Mouse (Mus musculus): Measurements from ENCODE around the gene 1110002E22Rik. TPM values are rescaled to one million over a fixed set of nuclear protein-coding genes. Genes with fewer than 3 reads are reported as not detected.

1110002E22Rik gene
- polyA plus RNA-seq, 1 experiment from 2014 or later, result 0.08 TPM

DNA sequence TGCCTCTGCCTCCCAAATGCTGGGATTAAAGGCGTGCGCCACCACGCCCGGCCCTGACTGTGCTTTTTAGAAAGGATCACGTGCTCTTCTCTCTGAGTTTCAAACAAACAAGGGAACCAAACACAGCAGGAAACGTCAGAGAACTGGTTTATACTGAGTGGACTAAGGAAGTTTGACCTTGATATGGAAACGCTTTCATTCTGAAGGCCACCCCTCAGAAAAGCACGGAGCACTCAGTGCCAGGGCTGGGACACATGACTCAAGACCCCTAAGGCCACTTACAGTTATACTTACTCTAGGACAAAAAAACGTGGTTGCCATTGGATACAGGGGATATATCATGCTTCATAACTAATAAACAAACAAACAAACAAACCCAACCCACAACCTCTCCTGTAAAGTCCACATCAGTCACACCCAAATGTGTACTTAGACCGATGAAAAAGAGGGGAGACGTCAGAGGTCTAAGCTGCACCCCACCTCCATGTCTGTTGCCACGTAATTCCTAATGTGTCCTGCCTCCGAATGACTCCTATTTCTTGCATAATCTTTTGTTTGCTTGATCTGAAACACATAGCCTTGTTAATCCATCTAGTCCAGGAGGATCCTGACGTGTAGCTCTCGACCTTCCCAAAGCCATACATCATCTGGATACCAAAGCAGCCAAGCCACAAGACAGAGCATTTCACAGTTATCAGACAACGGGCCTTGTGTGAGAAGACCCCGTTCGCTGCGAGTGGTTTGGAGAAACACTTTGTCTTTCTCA lies 31.6 kb downstream of the 1110002E22Rik start:
- Histone ChIP-seq H3K27ac (no peak overlapping the region), H3K9me3 (no peaks in the 10 kb centered on the region), H3K9ac (no peak overlapping the region), H3K36me3 (replicated peaks) (no peaks in the 10 kb centered on the region), H3K4me1 (0 out of 2 replicates have a peak, but pooled peaks cover 6% of the 10 kb centered on the region), H3K4me2 (no peak overlapping the region), H3K27me3 (no peaks in the 10 kb centered on the region), H3K4me3 (replicated peaks) (no peak overlapping the region)
- ATAC-seq (ENCODE audit: low FRiP score), result no peak
- WGBS, result 88% methylated on average over 19 of the region's 19 CpGs

DNA sequence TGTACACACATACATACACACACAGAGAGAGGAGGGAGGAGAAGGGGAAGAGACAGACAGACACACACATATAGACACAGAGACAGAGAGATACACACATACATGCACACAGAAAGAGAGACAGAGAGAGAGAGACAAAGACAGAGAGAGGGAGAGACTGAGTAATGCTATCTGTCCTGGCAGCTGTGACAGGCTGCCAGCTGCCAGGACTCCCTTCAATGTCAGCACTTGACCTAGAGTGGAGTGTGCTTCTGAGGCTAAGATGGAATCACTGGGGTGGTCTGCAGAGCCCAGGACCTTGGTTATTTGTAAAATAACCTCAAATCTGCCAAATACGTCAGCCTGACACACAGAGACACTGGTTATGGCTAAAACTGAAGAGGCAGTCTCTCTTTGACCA lies 32.9 kb downstream of the 1110002E22Rik start:
- no peak overlapping the region for H3K4me2 ChIP-seq
- H3K9me3 ChIP-seq, result no peaks in the 10 kb centered on the region
- no peaks in the 10 kb centered on the region for H3K36me3 ChIP-seq (replicated peaks)
- H3K27ac ChIP-seq, result peak overlapping the region; percentile 31; the same call in 1 of the 2 replicates
- 0 out of 2 replicates have a peak, but pooled peaks cover 6% of the 10 kb centered on the region for H3K4me1 ChIP-seq
- 62% methylated on average over 1 of the region's 1 CpGs for WGBS
- no peak for ATAC-seq (ENCODE audit: low FRiP score)
- H3K4me3 ChIP-seq (replicated peaks), result no peak overlapping the region
- H3K27me3 ChIP-seq, result no peaks in the 10 kb centered on the region
- no peak overlapping the region for H3K9ac ChIP-seq

DNA sequence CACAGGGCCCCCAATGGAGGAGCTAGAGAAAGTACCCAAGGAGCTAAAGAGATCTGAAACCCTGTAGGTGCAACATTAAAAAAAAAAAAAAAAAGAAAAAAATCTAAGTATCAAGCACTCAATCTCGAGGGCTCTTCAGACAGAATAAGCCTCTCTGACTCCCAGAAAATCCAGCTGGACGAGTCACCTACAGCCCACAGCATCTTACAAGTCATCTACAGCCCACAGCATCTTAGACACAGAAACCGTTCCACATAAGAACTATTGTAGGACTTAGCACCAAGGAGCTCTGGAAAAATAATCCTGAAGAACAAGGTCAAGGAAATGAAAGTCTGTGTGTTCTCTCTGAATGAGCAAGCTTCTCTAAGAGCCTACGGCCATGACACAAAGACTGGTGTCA lies 37.1 kb downstream of the 1110002E22Rik start:
- no peaks in the 10 kb centered on the region for H3K9me3 ChIP-seq
- no peak overlapping the region for H3K4me3 ChIP-seq (replicated peaks)
- H3K27me3 ChIP-seq, result no peaks in the 10 kb centered on the region
- ATAC-seq (ENCODE audit: low FRiP score), result no peak
- H3K4me1 ChIP-seq, result 0 out of 2 replicates have a peak, but pooled peaks cover 6% of the 10 kb centered on the region
- H3K36me3 ChIP-seq (replicated peaks), result no peaks in the 10 kb centered on the region
- no peak overlapping the region for H3K27ac ChIP-seq
- no peak overlapping the region for H3K9ac ChIP-seq
- H3K4me2 ChIP-seq, result no peak overlapping the region
- 83% methylated on average over 4 of the region's 4 CpGs for WGBS

DNA sequence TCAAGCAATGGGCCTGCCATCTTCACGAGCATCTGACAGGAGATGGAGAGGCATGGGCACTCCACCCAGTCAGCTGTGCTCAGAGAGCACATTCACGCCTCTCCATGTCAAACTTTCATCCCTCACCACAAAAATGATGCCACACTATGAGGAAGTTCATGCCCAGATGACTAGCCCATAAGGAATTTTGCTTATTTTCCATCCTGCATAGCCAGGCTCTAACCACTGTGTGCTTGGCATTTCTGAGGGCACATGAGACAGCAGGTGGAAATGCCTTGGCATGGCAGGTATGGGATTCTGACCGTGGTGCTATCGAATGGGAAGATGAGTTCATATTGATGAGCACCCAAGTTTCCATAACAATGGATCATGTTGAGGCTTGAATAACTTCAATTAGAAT lies 38.8 kb downstream of the 1110002E22Rik start:
- no peaks in the 10 kb centered on the region for H3K36me3 ChIP-seq (replicated peaks)
- no peaks in the 10 kb centered on the region for H3K4me1 ChIP-seq
- WGBS, result 96% methylated on average over 4 of the region's 4 CpGs

DNA sequence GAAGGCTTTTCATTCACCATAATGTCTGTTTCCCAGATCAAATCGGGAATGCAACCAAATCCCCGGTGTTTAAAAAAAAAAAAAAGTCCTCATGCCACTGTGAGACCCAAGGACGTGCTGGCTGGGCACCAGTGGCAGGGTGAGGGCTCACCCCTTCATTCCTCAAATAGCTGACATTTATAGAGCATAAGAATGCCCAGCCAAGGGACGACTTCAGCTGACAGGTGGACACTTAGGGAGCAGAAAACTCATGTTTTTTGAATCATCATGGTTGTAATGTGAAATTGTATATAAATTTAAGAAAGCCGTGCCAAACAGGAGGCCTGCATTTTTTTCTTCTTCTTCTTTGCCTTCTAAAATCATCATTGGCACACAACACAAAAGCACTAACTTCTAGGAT lies 40.2 kb downstream of the 1110002E22Rik start:
- 78% methylated on average over 5 of the region's 5 CpGs for WGBS
- Histone ChIP-seq H3K36me3 (replicated peaks) (no peaks in the 10 kb centered on the region), H3K4me3 (replicated peaks) (no peak overlapping the region), H3K27me3 (no peaks in the 10 kb centered on the region), H3K4me1 (no peaks in the 10 kb centered on the region), H3K9ac (no peak overlapping the region), H3K9me3 (no peaks in the 10 kb centered on the region), H3K27ac (no peak overlapping the region), H3K4me2 (no peak overlapping the region)
- no peak for ATAC-seq (ENCODE audit: low FRiP score)

More for the DNA sequence above, 38.8 kb downstream of the 1110002E22Rik start:
- no peak overlapping the region for H3K27ac ChIP-seq
- H3K4me3 ChIP-seq (replicated peaks), result no peak overlapping the region
- no peak for ATAC-seq (ENCODE audit: low FRiP score)
- H3K27me3 ChIP-seq, result no peaks in the 10 kb centered on the region
- no peaks in the 10 kb centered on the region for H3K9me3 ChIP-seq
- no peak overlapping the region for H3K9ac ChIP-seq
- H3K4me2 ChIP-seq, result no peak overlapping the region

DNA sequence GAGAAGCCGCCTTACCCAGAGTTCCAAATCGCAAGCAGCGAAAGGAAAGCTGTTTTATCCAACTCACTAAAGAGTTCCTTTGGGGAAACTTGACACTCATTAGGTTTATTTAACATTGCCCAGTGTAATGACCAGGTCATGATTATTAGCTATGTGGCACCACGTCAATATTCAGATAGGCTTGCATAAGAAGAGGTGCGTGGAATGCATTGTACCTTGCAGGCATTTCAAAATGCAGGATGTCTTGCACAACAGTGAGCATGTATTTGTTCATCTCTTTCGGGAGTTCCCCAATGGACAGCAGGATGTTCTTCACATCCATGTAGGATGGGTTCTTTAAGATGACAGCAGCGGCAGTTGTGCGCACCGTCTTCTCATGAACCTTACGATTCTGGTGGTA lies 42.0 kb downstream of the 1110002E22Rik start:
- no peaks in the 10 kb centered on the region for H3K9me3 ChIP-seq
- no peak overlapping the region for H3K4me3 ChIP-seq (replicated peaks)
- H3K4me1 ChIP-seq, result no peaks in the 10 kb centered on the region
- H3K27me3 ChIP-seq, result no peaks in the 10 kb centered on the region
- no peak overlapping the region for H3K4me2 ChIP-seq
- H3K9ac ChIP-seq, result no peak overlapping the region
- no peaks in the 10 kb centered on the region for H3K36me3 ChIP-seq (replicated peaks)
- 96% methylated on average over 10 of the region's 10 CpGs for WGBS
- no peak for ATAC-seq (ENCODE audit: low FRiP score)
- H3K27ac ChIP-seq, result no peak overlapping the region

DNA sequence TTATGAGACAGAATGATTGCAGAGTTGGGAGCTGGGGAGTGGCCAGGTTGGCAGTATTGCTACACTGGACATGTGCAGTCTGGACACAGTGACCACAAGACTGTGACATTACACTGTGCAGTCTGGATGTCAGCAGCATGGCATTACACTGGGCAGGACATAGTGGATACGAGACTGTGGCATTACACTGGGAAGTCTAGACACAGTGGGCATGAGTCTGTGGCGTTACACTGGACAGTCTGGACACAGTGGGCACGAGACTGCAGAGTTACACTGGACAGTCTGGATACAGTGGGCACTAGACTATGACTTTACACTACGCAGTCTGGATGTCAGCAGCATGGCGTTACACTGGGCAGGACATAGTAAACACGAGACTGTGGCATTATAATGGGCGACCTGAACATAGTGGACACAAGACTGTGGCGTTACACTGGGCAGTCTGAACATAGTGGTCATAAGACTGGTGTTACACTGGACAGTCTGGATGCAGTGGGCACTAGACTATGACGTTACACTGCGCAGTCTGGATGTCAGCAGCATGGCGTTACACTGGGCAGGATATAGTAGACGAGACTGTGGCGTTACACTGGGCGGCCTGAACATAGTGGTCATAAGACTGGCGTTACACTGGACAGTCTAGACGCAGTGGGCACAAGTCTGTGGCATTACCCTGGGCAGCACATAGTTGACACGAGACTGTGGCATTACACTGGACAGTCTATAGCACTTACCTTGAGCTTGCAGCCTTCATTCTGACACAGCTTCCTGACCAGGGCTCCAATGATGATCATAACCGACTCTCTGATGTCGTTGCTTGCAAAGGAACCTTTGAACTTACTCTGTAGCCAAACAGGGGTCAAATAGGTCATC lies 46.3 kb downstream of the 1110002E22Rik start:
- Histone ChIP-seq H3K4me2 (no peak overlapping the region), H3K4me1 (no peaks in the 10 kb centered on the region), H3K27me3 (no peaks in the 10 kb centered on the region), H3K27ac (no peak overlapping the region), H3K36me3 (replicated peaks) (no peaks in the 10 kb centered on the region), H3K9ac (no peak overlapping the region), H3K9me3 (no peaks in the 10 kb centered on the region), H3K4me3 (replicated peaks) (no peak overlapping the region)
- no peak for ATAC-seq (ENCODE audit: low FRiP score)
- 92% methylated on average over 19 of the region's 19 CpGs for WGBS

DNA sequence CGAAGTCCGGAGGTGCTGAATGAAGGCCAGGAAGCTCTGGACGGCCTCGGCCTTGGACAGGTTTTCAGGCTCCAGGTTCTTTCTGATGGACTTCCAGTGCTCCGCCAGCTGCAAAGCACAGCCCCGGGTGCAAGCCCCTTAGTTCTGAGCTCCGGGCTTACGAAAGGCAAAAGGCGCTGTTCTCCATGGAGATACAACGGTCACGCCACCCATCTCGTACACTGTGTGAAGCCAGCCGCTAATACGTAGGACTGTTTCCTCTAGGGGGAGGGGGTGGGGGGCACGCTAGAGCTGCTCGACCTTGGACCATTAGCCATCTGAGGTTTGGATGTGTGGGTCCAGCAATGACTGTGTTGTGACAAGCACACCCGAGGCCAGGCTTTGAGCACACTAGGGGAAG lies 49.3 kb downstream of the 1110002E22Rik start:
- Histone ChIP-seq H3K27me3 (no peaks in the 10 kb centered on the region), H3K9ac (no peak overlapping the region), H3K9me3 (no peaks in the 10 kb centered on the region), H3K4me2 (no peak overlapping the region), H3K4me1 (no peaks in the 10 kb centered on the region), H3K27ac (no peak overlapping the region), H3K4me3 (replicated peaks) (no peak overlapping the region), H3K36me3 (replicated peaks) (no peaks in the 10 kb centered on the region)
- ATAC-seq (ENCODE audit: low FRiP score), result 0 out of 2 replicates have a peak, but pooled peaks have one; percentile 17
- WGBS, result 88% methylated on average over 17 of the region's 17 CpGs

DNA sequence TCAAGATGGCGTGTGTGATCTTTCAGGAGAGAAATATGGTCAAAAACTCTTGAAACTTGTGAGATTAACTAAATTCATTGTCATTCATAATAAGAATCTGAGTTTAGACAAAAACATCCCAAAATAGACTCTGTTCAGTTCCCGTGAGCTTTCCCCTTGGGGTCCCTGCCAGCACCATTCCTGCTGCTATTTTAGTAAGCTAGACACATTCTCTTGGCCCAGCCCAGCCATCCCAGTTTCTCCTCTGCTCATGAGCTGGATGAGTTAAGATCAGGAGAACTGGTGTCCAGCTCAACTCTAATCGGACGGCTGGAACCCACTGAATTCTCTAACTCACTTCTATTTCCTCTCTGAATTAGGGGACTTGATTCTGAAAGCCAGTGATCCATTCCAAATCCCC lies 52.0 kb downstream of the 1110002E22Rik start:
- no peak overlapping the region for H3K4me2 ChIP-seq
- WGBS, result 91% methylated on average over 4 of the region's 4 CpGs
- no peak for ATAC-seq (ENCODE audit: low FRiP score)
- no peak overlapping the region for H3K9ac ChIP-seq
- H3K27me3 ChIP-seq, result no peaks in the 10 kb centered on the region
- no peak overlapping the region for H3K4me3 ChIP-seq (replicated peaks)
- no peaks in the 10 kb centered on the region for H3K9me3 ChIP-seq
- H3K36me3 ChIP-seq (replicated peaks), result no peaks in the 10 kb centered on the region
- no peak overlapping the region for H3K27ac ChIP-seq
- no peaks in the 10 kb centered on the region for H3K4me1 ChIP-seq

DNA sequence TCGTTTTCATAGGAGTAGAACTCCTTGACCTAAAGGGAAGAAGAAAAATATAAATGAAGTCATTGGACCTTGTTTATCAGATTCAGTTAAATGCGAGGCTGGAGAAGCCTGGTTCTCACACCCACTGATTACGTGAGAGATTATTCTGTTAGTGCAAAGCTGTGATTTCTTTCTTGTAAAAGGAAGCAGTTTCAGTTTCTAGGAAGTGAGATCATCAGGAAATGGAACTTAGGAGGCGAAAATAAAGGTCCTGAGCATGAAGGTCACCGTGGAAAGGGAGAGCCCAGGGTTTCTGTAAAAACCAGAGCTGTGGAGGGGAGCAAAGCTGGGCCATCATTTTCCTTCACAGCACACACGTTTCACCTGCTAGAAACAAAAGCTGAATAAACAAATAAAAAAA lies 53.5 kb downstream of the 1110002E22Rik start:
- no peak overlapping the region for H3K4me3 ChIP-seq (replicated peaks)
- no peaks in the 10 kb centered on the region for H3K36me3 ChIP-seq (replicated peaks)
- no peaks in the 10 kb centered on the region for H3K4me1 ChIP-seq
- H3K27ac ChIP-seq, result no peak overlapping the region
- no peaks in the 10 kb centered on the region for H3K9me3 ChIP-seq
- 80% methylated on average over 6 of the region's 6 CpGs for WGBS
- H3K4me2 ChIP-seq, result no peak overlapping the region
- no peak for ATAC-seq (ENCODE audit: low FRiP score)
- H3K27me3 ChIP-seq, result no peaks in the 10 kb centered on the region
- H3K9ac ChIP-seq, result no peak overlapping the region

DNA sequence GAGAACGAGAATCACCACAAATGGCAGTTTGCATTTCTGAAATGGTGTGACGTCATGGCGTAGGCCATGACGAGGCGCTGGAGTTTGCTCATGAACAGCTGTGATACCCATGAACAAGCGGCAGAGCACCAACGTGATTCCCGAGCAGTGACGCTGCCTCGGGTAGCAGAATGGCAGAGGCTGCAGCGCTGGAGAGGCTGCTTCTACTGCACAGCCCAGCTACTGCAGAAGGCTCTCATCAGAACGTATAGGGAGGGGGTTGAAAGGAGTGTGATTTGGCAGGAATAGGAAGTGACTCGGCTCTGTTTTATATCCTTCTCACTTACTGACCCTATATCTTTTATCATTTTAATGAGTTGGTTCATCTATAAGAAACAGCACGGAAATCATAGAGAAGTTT lies 54.0 kb downstream of the 1110002E22Rik start:
- H3K9ac ChIP-seq, result no peak overlapping the region
- no peak overlapping the region for H3K4me2 ChIP-seq
- H3K27me3 ChIP-seq, result no peaks in the 10 kb centered on the region
- no peaks in the 10 kb centered on the region for H3K36me3 ChIP-seq (replicated peaks)
- H3K27ac ChIP-seq, result no peak overlapping the region
- H3K4me1 ChIP-seq, result no peaks in the 10 kb centered on the region
- H3K4me3 ChIP-seq (replicated peaks), result no peak overlapping the region
- H3K9me3 ChIP-seq, result no peaks in the 10 kb centered on the region
- WGBS, result 82% methylated on average over 14 of the region's 14 CpGs
- no peak for ATAC-seq (ENCODE audit: low FRiP score)

DNA sequence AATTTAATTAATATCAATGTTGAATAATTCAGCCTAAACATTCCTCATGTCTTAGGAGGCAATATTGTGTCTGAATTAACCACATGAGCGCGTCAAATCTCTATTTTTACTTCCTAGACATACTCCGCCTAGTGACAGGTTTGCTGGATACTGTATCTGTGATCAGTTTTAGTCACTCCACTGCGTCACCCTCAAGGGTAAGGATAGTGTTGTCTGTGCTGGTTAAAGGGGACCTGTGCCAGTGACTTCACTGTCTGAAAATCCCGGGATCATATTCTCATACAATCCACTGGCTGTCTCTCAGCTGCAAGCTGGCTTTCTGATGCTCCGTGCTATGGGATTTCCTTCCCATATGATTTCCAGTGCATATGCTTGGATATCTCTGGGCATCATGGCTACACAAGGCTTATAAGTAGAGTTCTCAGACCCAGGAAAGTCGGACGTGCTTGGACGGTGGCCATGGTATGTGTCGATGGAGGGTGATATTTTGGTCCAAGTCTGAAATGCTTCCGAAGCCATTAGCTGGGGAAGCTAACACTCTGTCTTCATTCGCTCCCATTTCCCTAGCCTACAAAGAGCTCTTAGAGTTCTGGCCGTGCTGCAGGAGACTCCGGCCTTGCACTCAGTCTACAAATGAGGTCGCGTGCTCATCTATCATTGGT lies 54.7 kb downstream of the 1110002E22Rik start:
- no peaks in the 10 kb centered on the region for H3K9me3 ChIP-seq
- ATAC-seq (ENCODE audit: low FRiP score), result no peak
- H3K9ac ChIP-seq, result no peak overlapping the region
- 95% methylated on average over 16 of the region's 16 CpGs for WGBS
- no peak overlapping the region for H3K4me2 ChIP-seq
- H3K27me3 ChIP-seq, result no peaks in the 10 kb centered on the region
- no peaks in the 10 kb centered on the region for H3K4me1 ChIP-seq
- no peaks in the 10 kb centered on the region for H3K36me3 ChIP-seq (replicated peaks)
- H3K4me3 ChIP-seq (replicated peaks), result no peak overlapping the region
- no peak overlapping the region for H3K27ac ChIP-seq

All from forebrain, embryonic 12.5 days (tissue).